Mouse (Mus musculus): ENCODE measurements around the gene C2cd4a. TPM values are rescaled to one million over a fixed set of nuclear protein-coding genes. Genes with fewer than 3 reads are reported as not detected.

The C2cd4a gene
- total RNA-seq, 2 experiments from 2014 or later = 0.96 to 1.2 TPM

DNA sequence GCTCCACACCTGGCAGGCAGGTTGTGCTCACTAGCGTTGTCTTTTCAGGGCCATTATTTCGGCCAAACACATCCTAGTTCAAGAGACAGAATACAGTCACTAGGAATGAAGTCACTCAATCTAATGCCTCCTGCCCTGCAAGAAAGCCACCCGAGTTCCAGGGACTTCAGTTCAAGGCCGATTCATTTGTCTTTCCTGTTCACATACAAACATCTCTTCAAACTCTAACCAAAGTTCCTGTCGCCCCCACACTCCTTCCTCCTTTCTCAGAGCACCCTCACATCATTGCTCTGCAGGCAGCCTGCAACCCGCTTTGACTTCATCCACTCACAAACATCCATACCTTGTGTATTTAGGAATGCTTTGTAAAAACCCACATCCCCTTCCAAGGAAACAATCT lies 38.6 kb downstream of the C2cd4a start:
- DNase-seq (ENCODE audit: low spot score in 2 of 2) = no peak

DNA sequence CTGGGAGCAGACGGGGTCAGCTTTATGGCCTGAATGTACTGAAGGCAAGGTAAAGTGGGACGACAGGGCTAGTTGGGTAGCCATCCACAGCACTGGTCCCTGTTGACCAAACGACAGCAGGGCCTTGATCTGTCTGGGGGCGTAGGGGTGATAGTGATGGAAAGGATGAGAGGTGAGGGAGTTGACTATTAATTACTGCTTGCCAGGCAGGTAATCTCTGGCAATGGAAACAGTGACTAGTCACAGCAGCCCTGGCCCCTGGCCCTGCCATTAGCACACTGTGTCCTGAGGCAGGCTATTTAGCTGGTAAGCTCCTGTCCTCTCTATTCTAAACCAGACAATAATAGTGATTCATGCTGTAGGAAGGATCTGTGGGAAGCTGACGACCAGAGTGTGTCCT lies 39.7 kb downstream of the C2cd4a start:
- no peak for DNase-seq (ENCODE audit: low spot score in 2 of 2)

DNA sequence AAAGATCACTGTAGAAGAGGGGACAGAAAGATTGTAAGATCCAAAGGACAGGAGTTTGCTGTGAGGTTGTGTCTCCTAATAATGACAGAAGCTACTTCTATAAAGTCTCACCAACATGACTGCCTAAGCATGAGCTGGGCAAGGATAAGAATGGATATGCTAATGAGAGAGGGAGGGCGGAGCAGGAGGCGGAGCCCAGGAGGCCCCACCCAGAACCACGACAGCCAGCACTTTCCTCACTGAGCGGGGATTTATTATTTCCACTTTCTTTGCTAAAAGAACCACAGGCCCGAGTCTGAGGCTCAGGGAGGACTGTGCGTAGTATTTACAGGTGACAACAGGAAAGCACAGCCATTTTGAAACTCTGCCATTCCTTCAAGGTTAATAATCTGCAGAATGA lies 44.5 kb downstream of the C2cd4a start:
- no peak for DNase-seq (ENCODE audit: low spot score in 2 of 2)

DNA sequence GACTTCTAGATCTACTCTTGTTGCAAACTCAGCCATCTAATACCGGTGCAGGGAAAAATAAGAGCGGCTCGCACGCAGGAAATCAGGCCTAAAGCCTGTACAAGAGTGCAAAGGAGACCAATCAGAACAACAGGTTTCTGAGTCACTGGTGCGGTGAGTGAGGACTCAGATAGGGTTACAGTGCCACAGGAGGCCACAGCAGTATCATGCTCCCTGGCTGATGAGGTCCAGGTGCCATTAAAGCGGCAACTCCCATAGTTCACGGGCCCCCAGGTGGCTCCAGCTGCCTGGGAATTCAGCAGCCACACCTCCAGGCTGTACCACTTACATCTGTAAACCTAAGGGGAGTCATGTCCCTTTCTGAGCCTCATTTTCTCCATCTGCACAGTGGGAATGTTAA lies 45.8 kb downstream of the C2cd4a start:
- no peak for DNase-seq (ENCODE audit: low spot score in 2 of 2)

DNA sequence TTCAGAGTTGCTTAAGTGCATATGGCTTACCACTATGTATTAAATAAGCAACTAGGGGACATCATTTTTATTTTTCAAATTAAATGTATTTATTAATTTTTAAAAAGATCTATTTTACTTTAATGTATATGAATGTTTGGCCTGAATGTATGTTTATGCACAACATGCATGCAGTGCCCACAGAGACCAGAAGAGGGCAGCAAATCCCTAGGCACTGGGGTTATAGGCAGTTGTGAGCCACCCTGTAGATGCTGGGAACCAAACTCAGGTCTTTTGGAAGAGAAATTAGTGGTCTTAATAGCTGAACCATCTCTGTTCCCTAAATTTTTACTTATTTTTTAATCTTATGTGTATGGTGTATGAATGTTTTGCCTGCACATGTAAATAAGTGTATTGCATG lies 48.2 kb downstream of the C2cd4a start:
- DNase-seq (ENCODE audit: low spot score in 2 of 2) = no peak

DNA sequence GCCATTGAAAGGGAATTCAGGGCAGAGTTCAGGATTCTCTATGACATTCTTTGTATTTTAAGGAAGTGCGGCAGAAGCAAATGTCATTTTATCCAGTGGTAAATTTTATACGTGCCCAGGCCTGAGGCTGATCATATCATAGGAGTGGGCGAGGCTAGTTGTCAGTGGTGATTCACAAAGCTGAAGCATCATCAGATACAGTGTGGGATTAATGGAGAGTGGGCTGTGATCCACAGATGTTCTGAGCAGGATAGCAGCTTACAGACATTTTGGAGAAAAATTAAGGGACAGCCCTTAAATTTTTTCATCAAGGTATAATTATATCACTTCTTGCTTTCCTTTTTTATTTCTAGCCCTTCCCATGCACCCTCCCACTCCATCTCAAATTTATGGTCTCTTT lies 48.7 kb downstream of the C2cd4a start:
- DNase-seq (ENCODE audit: low spot score in 2 of 2) = no peak

DNA sequence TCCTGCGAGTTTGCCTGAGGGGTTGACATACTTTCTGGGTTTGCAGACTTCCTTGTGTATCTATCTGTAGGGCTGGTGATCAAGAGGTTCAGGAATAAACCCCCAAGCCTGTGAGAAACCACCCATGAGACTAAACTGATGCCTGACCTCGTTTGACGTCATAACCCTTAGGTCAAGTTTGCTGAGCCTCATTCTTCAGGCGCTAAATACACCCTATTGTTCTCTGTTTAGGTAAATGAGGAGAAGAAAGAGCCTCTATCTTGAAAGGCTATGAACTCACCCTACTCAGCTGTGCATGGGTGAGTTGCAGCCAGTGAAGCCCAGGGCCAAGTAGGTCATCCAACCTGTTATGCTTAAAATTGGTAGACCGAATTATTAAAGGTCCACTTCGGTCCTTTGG lies 49.3 kb downstream of the C2cd4a start:
- no peak for DNase-seq (ENCODE audit: low spot score in 2 of 2)

Other genes with a start within 250 kb of the C2cd4a start
- 1 to 10 TPM; 2.0 to 2.3 TPM for gene C2cd4b, start 72.9 kb downstream of the C2cd4a start, total RNA-seq (2021)
- 10 to 100 TPM; 50.7 to 54.9 TPM for gene Vps13c, start 8.1 kb upstream of the C2cd4a start, total RNA-seq (2021)